Mouse (Mus musculus): Measurements from ENCODE around the gene Ephx3. TPM values are rescaled to one million over a fixed set of nuclear protein-coding genes. Genes with fewer than 3 reads are reported as not detected.
A peak's percentile ranks its signal among the peaks of the same experiment; 100 is the strongest.

Ephx3 gene
- polyA plus RNA-seq, 1 experiment: 1.1 TPM

DNA sequence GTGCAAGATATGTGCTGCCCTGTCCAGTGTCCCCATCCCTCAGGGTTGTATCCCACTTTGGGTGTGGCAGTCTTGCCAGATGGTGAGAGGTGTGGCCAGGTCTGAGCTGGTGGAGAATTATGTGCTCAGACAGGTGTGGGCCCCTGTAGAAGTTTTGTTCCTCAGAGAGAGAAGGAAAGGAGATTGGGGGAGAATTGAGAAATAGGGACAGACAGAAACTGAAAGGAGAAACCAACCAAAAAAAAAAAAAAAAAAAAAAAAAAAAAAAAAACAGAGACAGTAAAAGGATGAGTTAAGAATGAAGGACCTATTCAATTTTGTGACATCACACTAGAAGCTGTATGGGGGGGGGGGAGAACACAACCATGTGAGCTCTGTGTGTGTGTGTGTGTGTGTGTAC, 24.6 kb downstream of the Ephx3 start:
- Histone ChIP-seq H3K27me3 (ENCODE audit: control insufficient read depth, insufficient read depth, low read length) (peaks cover 17% of the 10 kb centered on the region), H3K4me3 (ENCODE audit: extremely low read depth, insufficient read depth, insufficient read length) (no peak overlapping the region), H3K4me1 (ENCODE audit: control insufficient read depth, insufficient read depth, insufficient read length) (peaks cover 17% of the 10 kb centered on the region), H3K36me3 (ENCODE audit: control insufficient read depth, insufficient read depth, low read length) (no peaks in the 10 kb centered on the region), H3K27ac (ENCODE audit: insufficient read depth, low read length) (no peak overlapping the region)
- DNase-seq (ENCODE audit: low read depth in 1 of 2, low spot score in 2 of 2): no peak
- TF ChIP-seq POLR2A (IDR thresholded peaks at IDR 0.05; ENCODE audit: low read depth, low read length) (no peak), CTCF (IDR thresholded peaks at IDR 0.05; ENCODE audit: extremely low read depth, insufficient read depth, insufficient read length, insufficient replicate concordance) (no peak)

GRCm38 (mm10) chr17:32163910-32164650, 25.3 kb downstream of the Ephx3 start:
- no peak for TF ChIP-seq CTCF (IDR thresholded peaks at IDR 0.05; ENCODE audit: extremely low read depth, insufficient read depth, insufficient read length, insufficient replicate concordance)
- TF ChIP-seq POLR2A (IDR thresholded peaks at IDR 0.05; ENCODE audit: low read depth, low read length): no peak
- H3K27me3 ChIP-seq (ENCODE audit: control insufficient read depth, insufficient read depth, low read length): peaks cover 17% of the 10 kb centered on the region
- H3K4me3 ChIP-seq (ENCODE audit: extremely low read depth, insufficient read depth, insufficient read length): no peak overlapping the region
- peak; percentile 49 to 55 for DNase-seq (ENCODE audit: low read depth in 1 of 2, low spot score in 2 of 2)
- no peak overlapping the region for H3K27ac ChIP-seq (ENCODE audit: insufficient read depth, low read length)
- peaks cover 17% of the 10 kb centered on the region for H3K4me1 ChIP-seq (ENCODE audit: control insufficient read depth, insufficient read depth, insufficient read length)
- H3K36me3 ChIP-seq (ENCODE audit: control insufficient read depth, insufficient read depth, low read length): no peaks in the 10 kb centered on the region
- 11% methylated on average over 6 of the region's 6 CpGs for WGBS

GRCm38 (mm10) chr17:32162112-32162850, 27.1 kb downstream of the Ephx3 start:
- Histone ChIP-seq H3K27ac (ENCODE audit: insufficient read depth, low read length) (no peak overlapping the region), H3K4me3 (ENCODE audit: extremely low read depth, insufficient read depth, insufficient read length) (no peak overlapping the region), H3K4me1 (ENCODE audit: control insufficient read depth, insufficient read depth, insufficient read length) (peaks cover 17% of the 10 kb centered on the region), H3K36me3 (ENCODE audit: control insufficient read depth, insufficient read depth, low read length) (no peaks in the 10 kb centered on the region), H3K27me3 (ENCODE audit: control insufficient read depth, insufficient read depth, low read length) (peaks cover 17% of the 10 kb centered on the region)
- 8% methylated on average over 57 of the region's 58 CpGs for WGBS
- no peak for TF ChIP-seq POLR2A (IDR thresholded peaks at IDR 0.05; ENCODE audit: low read depth, low read length)
- peak; percentile 56; the same call in 1 of the 2 replicates for TF ChIP-seq CTCF (IDR thresholded peaks at IDR 0.05; ENCODE audit: extremely low read depth, insufficient read depth, insufficient read length, insufficient replicate concordance)
- DNase-seq (ENCODE audit: low read depth in 1 of 2, low spot score in 2 of 2): peak in 1 of 2 experiments; percentile 43

DNA sequence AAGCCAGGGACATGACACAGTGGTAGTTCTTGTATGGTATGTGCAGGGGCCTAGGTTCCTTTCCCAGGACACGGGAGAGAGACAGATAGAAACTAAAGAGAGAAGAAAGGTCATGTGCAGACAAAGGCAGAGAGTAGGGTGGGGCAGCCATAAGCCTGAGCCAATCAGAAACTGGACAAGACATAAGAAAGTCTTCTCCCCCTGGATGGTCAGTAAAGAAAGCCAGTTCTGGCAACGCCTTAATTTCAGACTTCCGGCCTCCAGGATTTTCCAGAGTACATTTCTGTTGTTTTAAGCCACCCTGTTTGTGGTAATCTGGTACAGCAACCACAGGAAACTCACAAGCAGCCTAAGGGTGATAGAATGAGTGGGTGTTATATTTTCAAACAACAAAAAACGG, 28.5 kb downstream of the Ephx3 start:
- peaks cover 16% of the 10 kb centered on the region for H3K4me1 ChIP-seq (ENCODE audit: control insufficient read depth, insufficient read depth, insufficient read length)
- 54% methylated on average over 4 of the region's 4 CpGs for WGBS
- DNase-seq (ENCODE audit: low read depth in 1 of 2, low spot score in 2 of 2): no peak
- no peak for TF ChIP-seq CTCF (IDR thresholded peaks at IDR 0.05; ENCODE audit: extremely low read depth, insufficient read depth, insufficient read length, insufficient replicate concordance)
- TF ChIP-seq POLR2A (IDR thresholded peaks at IDR 0.05; ENCODE audit: low read depth, low read length): no peak
- no peak overlapping the region for H3K27ac ChIP-seq (ENCODE audit: insufficient read depth, low read length)
- H3K36me3 ChIP-seq (ENCODE audit: control insufficient read depth, insufficient read depth, low read length): no peaks in the 10 kb centered on the region
- H3K4me3 ChIP-seq (ENCODE audit: extremely low read depth, insufficient read depth, insufficient read length): no peak overlapping the region
- peaks cover 11% of the 10 kb centered on the region for H3K27me3 ChIP-seq (ENCODE audit: control insufficient read depth, insufficient read depth, low read length)

GRCm38 (mm10) chr17:32158841-32159240, 30.5 kb downstream of the Ephx3 start:
- peaks cover 4% of the 10 kb centered on the region for H3K4me1 ChIP-seq (ENCODE audit: control insufficient read depth, insufficient read depth, insufficient read length)
- WGBS: 81% methylated on average over 13 of the region's 13 CpGs
- no peak for DNase-seq (ENCODE audit: low read depth in 1 of 2, low spot score in 2 of 2)
- no peaks in the 10 kb centered on the region for H3K36me3 ChIP-seq (ENCODE audit: control insufficient read depth, insufficient read depth, low read length)
- H3K4me3 ChIP-seq (ENCODE audit: extremely low read depth, insufficient read depth, insufficient read length): no peak overlapping the region
- H3K27ac ChIP-seq (ENCODE audit: insufficient read depth, low read length): no peak overlapping the region
- no peak for TF ChIP-seq CTCF (IDR thresholded peaks at IDR 0.05; ENCODE audit: extremely low read depth, insufficient read depth, insufficient read length, insufficient replicate concordance)
- TF ChIP-seq POLR2A (IDR thresholded peaks at IDR 0.05; ENCODE audit: low read depth, low read length): no peak
- H3K27me3 ChIP-seq (ENCODE audit: control insufficient read depth, insufficient read depth, low read length): peaks cover 8% of the 10 kb centered on the region

DNA sequence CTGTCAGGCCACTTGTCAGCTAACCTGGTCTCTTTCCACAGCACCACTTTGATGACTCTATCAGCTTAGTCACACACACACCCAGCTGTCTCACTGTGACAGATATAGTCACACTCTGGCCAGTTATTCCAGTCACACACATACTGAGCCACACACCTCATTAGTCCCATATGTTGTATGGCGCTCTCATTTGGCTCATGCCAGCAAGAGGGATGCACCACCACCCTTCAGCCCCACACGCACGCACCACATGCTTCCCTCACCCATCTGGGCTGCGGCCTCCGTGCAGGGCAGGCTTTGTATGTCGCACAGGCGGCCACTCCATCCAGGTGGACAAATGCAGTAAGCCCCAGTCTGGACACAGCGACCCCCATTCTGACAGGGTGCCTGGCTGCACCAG, 42.6 kb downstream of the Ephx3 start:
- WGBS: 96% methylated on average over 8 of the region's 8 CpGs
- Histone ChIP-seq H3K4me1 (ENCODE audit: control insufficient read depth, insufficient read depth, insufficient read length) (peaks cover 4% of the 10 kb centered on the region; the same call in 1 of the 2 replicates), H3K27ac (ENCODE audit: insufficient read depth, low read length) (no peak overlapping the region), H3K4me3 (ENCODE audit: extremely low read depth, insufficient read depth, insufficient read length) (no peak overlapping the region), H3K36me3 (ENCODE audit: control insufficient read depth, insufficient read depth, low read length) (no peaks in the 10 kb centered on the region), H3K27me3 (ENCODE audit: control insufficient read depth, insufficient read depth, low read length) (no peaks in the 10 kb centered on the region)
- TF ChIP-seq CTCF (IDR thresholded peaks at IDR 0.05; ENCODE audit: extremely low read depth, insufficient read depth, insufficient read length, insufficient replicate concordance) (no peak), POLR2A (IDR thresholded peaks at IDR 0.05; ENCODE audit: low read depth, low read length) (no peak)
- no peak for DNase-seq (ENCODE audit: low read depth in 1 of 2, low spot score in 2 of 2)
